Mouse (Mus musculus) cerebellum, postnatal 36 days (tissue): Measurements from ENCODE around the gene Scg3.
A peak's percentile ranks its signal among the peaks of the same experiment; 100 is the strongest.
"Not testable (repeated sequence)": the region's sequence is repeated elsewhere in the genome, so short reads cannot be mapped to it uniquely, and the experiment has no call there.

Source experiments
- DNase-seq, 2 experiments: peaks; one replicate each; pipeline ENCODE4 v3.0.0; 2021 to 2022; ENCODE audit warnings: mixed read lengths in 2 of 2

Scg3 gene

GRCm38 (mm10) chr9:75625556-75626307, 58.1 kb downstream of the Scg3 start, which contains the start of gene Lysmd2:
TSS of gene Lysmd2 (plus strand) at chr9:75625741.
- peak; percentile 78 to 83 for DNase-seq

- peak in 1 of 2 experiments; percentile 44 for DNase-seq
These were observed 58.8 kb downstream of the Scg3 start for GRCm38 (mm10) chr9:75624983-75625555.

- no peak for DNase-seq
These were observed 62.4 kb downstream of the Scg3 start for GRCm38 (mm10) chr9:75621428-75621827.

- not testable (repeated sequence) for DNase-seq
These were observed 64.1 kb downstream of the Scg3 start for GRCm38 (mm10) chr9:75619761-75620160.

GRCm38 (mm10) chr9:75618836-75619400, 64.9 kb downstream of the Scg3 start:
- DNase-seq = no peak

- DNase-seq = no peak
These were observed 67.3 kb downstream of the Scg3 start for GRCm38 (mm10) chr9:75616560-75616959.

- DNase-seq = peak; percentile 83 to 85
These were observed 73.0 kb downstream of the Scg3 start, which contains the start of gene Tmod2 for GRCm38 (mm10) chr9:75610571-75611493. TSS of gene Tmod2 (minus strand) at chr9:75611325.

- DNase-seq = peak in 1 of 2 experiments; percentile 31
These were observed 73.9 kb downstream of the Scg3 start for GRCm38 (mm10) chr9:75609965-75610364.

- DNase-seq = peak in 1 of 2 experiments; percentile 16
These were observed 74.4 kb downstream of the Scg3 start for GRCm38 (mm10) chr9:75609505-75609904.

- no peak for DNase-seq
These were observed 76.4 kb downstream of the Scg3 start for GRCm38 (mm10) chr9:75607496-75607895.

- DNase-seq = no peak
These were observed 82.3 kb downstream of the Scg3 start for GRCm38 (mm10) chr9:75601510-75601909.

GRCm38 (mm10) chr9:75600166-75600934, 83.5 kb downstream of the Scg3 start:
- DNase-seq = peak; percentile 44 to 52

GRCm38 (mm10) chr9:75599191-75599841, 84.5 kb downstream of the Scg3 start:
- peak; percentile 39 to 41 for DNase-seq

- no peak for DNase-seq
These were observed 86.3 kb downstream of the Scg3 start for GRCm38 (mm10) chr9:75597596-75597995.

GRCm38 (mm10) chr9:75597036-75597435, 86.8 kb downstream of the Scg3 start:
- DNase-seq = peak in 1 of 2 experiments; percentile 31

- DNase-seq = no peak
These were observed 90.4 kb downstream of the Scg3 start for GRCm38 (mm10) chr9:75593481-75593880.
